Mouse (Mus musculus): ENCODE measurements around the gene Faf2.

Faf2 gene

GRCm38 (mm10) chr13:54678263-54678662 is 56.7 kb downstream of the Faf2 start:
- CTCF ChIA-PET: no interaction called here

- CTCF ChIA-PET: no interaction called here
These were observed 58.7 kb downstream of the Faf2 start for GRCm38 (mm10) chr13:54680184-54680853.

- CTCF ChIA-PET: interaction anchor here (0.6 kb wide), 1 partner anchor 114 kb away, joined by 4 read pairs; no protein-coding TSS in a partner anchor
These were observed 59.7 kb downstream of the Faf2 start for GRCm38 (mm10) chr13:54681291-54681690.

GRCm38 (mm10) chr13:54683301-54683700 is 61.7 kb downstream of the Faf2 start:
- CTCF ChIA-PET: no interaction called here

- CTCF ChIA-PET: interaction anchor here (0.6 to 1.1 kb wide), 2 partner anchors 16 to 53 kb away, joined by 7 to 8 read pairs; no protein-coding TSS in a partner anchor
These were observed 62.7 kb downstream of the Faf2 start for GRCm38 (mm10) chr13:54684140-54684896.

- CTCF ChIA-PET: interaction anchor here (1.1 kb wide), 1 partner anchor 54 kb away, joined by 7 read pairs; no protein-coding TSS in a partner anchor
These were observed 63.6 kb downstream of the Faf2 start for GRCm38 (mm10) chr13:54685174-54685573.

- CTCF ChIA-PET: interaction anchor here (0.6 kb wide), 1 partner anchor 18 kb away, joined by 4 read pairs; no protein-coding TSS in a partner anchor
These were observed 64.8 kb downstream of the Faf2 start for GRCm38 (mm10) chr13:54686139-54687053.

GRCm38 (mm10) chr13:54687096-54687495 is 65.5 kb downstream of the Faf2 start:
- CTCF ChIA-PET: no interaction called here

GRCm38 (mm10) chr13:54687575-54688424 is 66.2 kb downstream of the Faf2 start:
- CTCF ChIA-PET: interaction anchor here (0.6 kb wide), 1 partner anchor 88 kb away, joined by 4 read pairs; no protein-coding TSS in a partner anchor

GRCm38 (mm10) chr13:54690151-54690740 is 68.7 kb downstream of the Faf2 start:
- CTCF ChIA-PET: no interaction called here

- CTCF ChIA-PET: no interaction called here
These were observed 70.2 kb downstream of the Faf2 start for GRCm38 (mm10) chr13:54691737-54692136.

- CTCF ChIA-PET: interaction anchor here (0.5 kb wide), 1 partner anchor 104 kb away, joined by 4 read pairs; no protein-coding TSS in a partner anchor
These were observed 71.3 kb downstream of the Faf2 start for GRCm38 (mm10) chr13:54692711-54693557.

- CTCF ChIA-PET: no interaction called here
These were observed 72.2 kb downstream of the Faf2 start, which contains the start of gene Rnf44 for GRCm38 (mm10) chr13:54693558-54694347. Rnf44 (minus strand) TSS chr13:54693907.

- CTCF ChIA-PET: no interaction called here
These were observed 72.9 kb downstream of the Faf2 start for GRCm38 (mm10) chr13:54694348-54695060.

- CTCF ChIA-PET: no interaction called here
These were observed 74.1 kb downstream of the Faf2 start for GRCm38 (mm10) chr13:54695479-54696230.

- CTCF ChIA-PET: no interaction called here
These were observed 79.7 kb downstream of the Faf2 start, which contains the start of gene Cdhr2 for GRCm38 (mm10) chr13:54701243-54701642. Cdhr2 (plus strand) TSS chr13:54701461.

GRCm38 (mm10) chr13:54702507-54702906 is 80.9 kb downstream of the Faf2 start:
- CTCF ChIA-PET: no interaction called here

Measured in spleen, embryonic (tissue).